Mouse (Mus musculus) kidney, embryonic 14.5 days (tissue): ENCODE measurements around the gene Dctn2. TPM values are rescaled to one million over a fixed set of nuclear protein-coding genes. Genes with fewer than 3 reads are reported as not detected.

Source experiments
- ATAC-seq: fragments of 200-750 bp; cut with Nextera tagmentation; 2 replicates; pipeline ENCODE4 v1.8.0; 2017; ENCODE audit warnings: moderate number of reproducible peaks, mild to moderate bottlenecking, moderate TSS enrichment, moderate library complexity; ENCODE audit not compliant: low FRiP score, low TSS enrichment
- H3K27ac ChIP-seq: fragments of 300-500 bp; sonication (generic); 2 replicates; pipeline ENCODE4 v1.5.1; 2014; ENCODE audit warnings: low read depth, mild to moderate bottlenecking, low read length, moderate library complexity, mixed read lengths
- H3K27me3 ChIP-seq: fragments of 300-500 bp; sonication (generic); 2 replicates; pipeline ENCODE4 v1.6.1; 2014; ENCODE audit warnings: mild to moderate bottlenecking, low read length; ENCODE audit not compliant: control insufficient read depth, insufficient read depth
- H3K36me3 ChIP-seq: fragments of 300-500 bp; sonication (generic); 2 replicates; pipeline ENCODE4 v1.6.1; 2014; ENCODE audit warnings: low read length, mixed read lengths; ENCODE audit not compliant: control insufficient read depth, insufficient read depth
- H3K4me1 ChIP-seq: fragments of 300-500 bp; sonication (generic); 2 replicates; pipeline ENCODE4 v1.6.1; 2014; ENCODE audit warnings: low read length, mixed read lengths; ENCODE audit not compliant: control insufficient read depth, insufficient read depth
- H3K4me2 ChIP-seq: fragments of 300-500 bp; sonication (generic); replicated peaks from 2 replicates; pipeline ENCODE4 v1.6.1; 2014; ENCODE audit warnings: low read depth, mild to moderate bottlenecking, low read length
- H3K4me3 ChIP-seq: fragments of 300-500 bp; sonication (generic); 2 replicates; pipeline ENCODE4 v1.5.1; 2014; ENCODE audit warnings: mild to moderate bottlenecking, low read length
- H3K9ac ChIP-seq: fragments of 300-500 bp; sonication (generic); 2 replicates; pipeline ENCODE4 v1.6.1; 2014; ENCODE audit warnings: low read depth, mild to moderate bottlenecking, low read length, moderate library complexity
- H3K9me3 ChIP-seq: fragments of 300-500 bp; sonication (generic); 2 replicates; pipeline ENCODE4 v1.6.1; 2016; ENCODE audit warnings: low read length; ENCODE audit not compliant: control insufficient read depth
- WGBS: fragments of 180-500 bp; shearing (Covaris S2); extraction: QIAGEN DNeasy Blood & Tissue Kit; methylation state at CpG from one replicate; pipeline ENCODE4 v1.1.7; 2014; 5-methylcytosine and 5-hydroxymethylcytosine counted together
- polyA plus RNA-seq: library from polyadenylated mRNA; unstranded; fragments of >200 nt; fragmentation: Nextera tagmentation; extraction: Ambion mirVana; gene quantifications from 2 replicates; pipeline ENCODE4 v1.2.1, GENCODE M21; 2014

Gene Dctn2
- polyA plus RNA-seq, 1 experiment from 2014 or later, result 173 TPM

DNA sequence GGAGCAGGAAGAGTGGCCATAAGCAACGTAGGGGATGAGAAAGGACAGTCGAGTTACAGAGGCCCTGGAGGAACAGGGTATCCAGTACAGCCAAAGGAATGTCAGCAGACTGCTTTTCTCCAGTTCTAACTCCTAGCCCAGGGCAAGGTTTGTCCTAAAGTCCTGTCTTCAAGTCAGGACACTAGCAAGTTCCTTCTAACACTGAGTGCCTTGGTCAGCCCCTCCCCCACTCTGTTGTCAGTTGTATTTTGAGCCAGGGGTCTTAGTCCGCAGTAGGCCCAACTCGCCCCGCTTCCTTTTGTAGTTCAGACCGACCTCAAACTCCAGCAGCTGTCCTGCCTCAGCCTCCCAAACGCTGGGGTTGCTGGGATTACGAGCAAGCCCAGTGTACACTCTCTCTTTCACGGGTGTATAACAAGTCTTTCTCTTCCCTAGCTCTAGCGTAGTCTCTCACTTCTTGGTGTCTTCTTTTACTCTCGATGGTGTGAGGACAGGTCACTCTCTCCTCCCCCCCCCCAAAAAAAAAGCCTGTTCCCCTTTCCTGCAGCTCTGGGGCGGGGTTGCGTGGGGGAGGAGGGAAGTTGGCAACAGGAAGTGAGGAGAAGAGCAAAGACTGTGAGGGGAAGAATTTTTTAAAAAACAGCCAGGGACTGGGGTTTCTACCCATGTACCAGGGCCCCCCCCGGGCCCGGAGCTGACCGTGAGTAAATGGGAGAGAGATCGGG lies 57.1 kb downstream of the Dctn2 start:
- Histone ChIP-seq H3K27ac (no peak overlapping the region), H3K27me3 (peaks cover 31% of the 10 kb centered on the region), H3K4me3 (no peak overlapping the region), H3K4me1 (peaks cover 11% of the 10 kb centered on the region), H3K9me3 (no peaks in the 10 kb centered on the region), H3K4me2 (no peak overlapping the region; the same call in 1 of the 2 replicates), H3K9ac (no peak overlapping the region), H3K36me3 (no peaks in the 10 kb centered on the region)
- ATAC-seq, result no peak
- WGBS, result 76% methylated on average over 17 of the region's 17 CpGs

GRCm38 (mm10) chr10:127324495-127324894 lies 58.3 kb downstream of the Dctn2 start:
- H3K4me1 ChIP-seq, result peaks cover 11% of the 10 kb centered on the region
- no peaks in the 10 kb centered on the region for H3K36me3 ChIP-seq
- no peak overlapping the region for H3K9ac ChIP-seq
- WGBS, result 14% methylated on average over 7 of the region's 7 CpGs
- 0 out of 2 replicates have a peak, but pooled peaks have one; percentile 17 for ATAC-seq
- H3K27me3 ChIP-seq, result peaks cover 40% of the 10 kb centered on the region
- H3K4me2 ChIP-seq, result no peak overlapping the region
- no peak overlapping the region for H3K27ac ChIP-seq
- no peak overlapping the region for H3K4me3 ChIP-seq
- no peaks in the 10 kb centered on the region for H3K9me3 ChIP-seq

- peaks cover 40% of the 10 kb centered on the region for H3K27me3 ChIP-seq
- peaks cover 11% of the 10 kb centered on the region for H3K4me1 ChIP-seq
- no peak for ATAC-seq
- H3K9me3 ChIP-seq, result no peaks in the 10 kb centered on the region
- no peaks in the 10 kb centered on the region; the same call in 1 of the 2 replicates for H3K36me3 ChIP-seq
- H3K4me3 ChIP-seq, result peak overlapping the region; percentile 52
- H3K9ac ChIP-seq, result peak overlapping the region; percentile 58; the same call in 1 of the 2 replicates
- H3K27ac ChIP-seq, result no peak overlapping the region
- 20% methylated on average over 14 of the region's 14 CpGs for WGBS
- H3K4me2 ChIP-seq, result peak overlapping the region; percentile 66
Measured at GRCm38 (mm10) chr10:127325454-127326016, 59.4 kb downstream of the Dctn2 start.

DNA sequence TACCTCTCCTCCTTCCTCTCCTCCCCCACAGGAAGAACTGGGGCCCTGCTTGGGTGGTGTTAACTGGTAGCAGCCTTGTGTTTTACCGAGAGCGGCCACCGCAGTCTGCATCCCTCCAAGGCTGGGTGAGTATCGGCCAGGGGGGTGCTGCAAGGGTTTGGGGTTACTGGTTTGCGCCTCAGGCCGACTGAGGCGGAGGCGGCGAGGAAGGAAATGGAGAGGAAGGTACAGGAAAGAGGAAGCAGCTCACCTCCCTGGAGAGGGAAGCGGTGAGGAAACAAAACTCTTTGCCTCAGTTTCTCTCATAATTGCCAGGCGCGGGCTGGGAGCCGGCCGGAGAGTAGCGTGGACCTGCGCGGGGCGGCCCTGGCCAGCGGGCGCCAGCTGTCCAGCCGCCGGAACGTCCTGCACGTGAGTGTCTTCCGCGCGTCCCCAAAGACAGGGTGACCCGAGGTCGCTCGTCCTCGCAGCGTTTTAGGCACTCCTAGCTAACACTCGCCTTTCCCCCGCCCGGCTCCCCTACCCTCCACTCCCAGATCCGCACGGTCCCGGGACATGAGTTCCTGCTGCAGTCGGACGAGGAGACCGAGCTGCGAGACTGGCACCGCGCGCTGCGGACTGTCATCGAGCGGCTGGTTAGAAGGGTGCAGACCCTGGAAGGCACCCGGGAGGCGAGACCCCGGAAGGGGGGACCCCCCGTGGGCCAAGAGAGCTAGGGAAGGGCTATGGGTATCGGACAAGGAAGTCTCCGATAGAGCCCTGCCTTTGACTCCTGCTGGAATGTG lies 60.0 kb downstream of the Dctn2 start:
- peak; percentile 21 for ATAC-seq
- Histone ChIP-seq H3K27me3 (peaks cover 40% of the 10 kb centered on the region), H3K4me1 (peaks cover 11% of the 10 kb centered on the region), H3K4me2 (peak overlapping the region; percentile 66), H3K9me3 (no peaks in the 10 kb centered on the region), H3K4me3 (peak overlapping the region; percentile 52), H3K27ac (no peak overlapping the region), H3K9ac (peak overlapping the region; percentile 58), H3K36me3 (no peaks in the 10 kb centered on the region; the same call in 1 of the 2 replicates)
- WGBS, result under 1% methylated on average over 53 of the region's 54 CpGs

GRCm38 (mm10) chr10:127326828-127327227 lies 60.7 kb downstream of the Dctn2 start:
- Histone ChIP-seq H3K9ac (peak overlapping the region; percentile 46; the same call in 1 of the 2 replicates), H3K36me3 (no peaks in the 10 kb centered on the region; the same call in 1 of the 2 replicates), H3K27ac (no peak overlapping the region), H3K4me3 (peak overlapping the region; percentile 52), H3K4me2 (peak overlapping the region; percentile 66), H3K27me3 (peaks cover 40% of the 10 kb centered on the region), H3K4me1 (peaks cover 11% of the 10 kb centered on the region), H3K9me3 (no peaks in the 10 kb centered on the region)
- WGBS, result 9% methylated on average over 29 of the region's 29 CpGs
- ATAC-seq, result peak; percentile 2; the same call in 1 of the 2 replicates

DNA sequence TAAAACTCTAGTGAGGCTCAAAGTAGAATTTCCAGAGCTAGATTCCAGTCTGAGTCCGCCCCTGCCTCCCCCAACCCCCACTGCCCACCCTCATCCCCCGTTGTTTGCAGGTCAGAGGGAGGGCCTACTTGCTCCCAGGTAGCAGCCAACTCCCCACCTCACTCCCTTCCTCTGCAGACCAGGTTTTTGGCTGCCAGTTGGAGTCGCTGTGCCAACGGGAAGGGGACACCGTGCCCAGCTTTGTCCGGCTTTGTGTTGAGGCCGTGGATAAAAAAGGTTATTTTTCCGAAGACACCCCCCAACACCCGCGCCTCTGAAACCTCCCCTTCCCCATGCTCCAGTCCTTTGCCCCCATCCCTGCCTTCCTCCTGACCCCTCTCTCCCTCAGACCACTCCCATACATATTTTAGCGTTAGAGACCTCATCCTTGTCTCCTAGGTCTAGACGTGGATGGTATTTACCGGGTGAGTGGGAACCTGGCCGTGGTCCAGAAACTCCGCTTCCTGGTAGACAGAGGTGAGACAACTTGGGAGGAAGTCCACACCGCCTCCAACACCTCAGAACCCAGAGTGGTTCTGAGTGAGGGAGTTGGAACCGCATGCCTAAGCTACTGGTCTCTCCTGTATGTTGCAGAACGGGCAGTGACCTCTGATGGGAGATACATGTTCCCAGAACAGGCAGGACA lies 61.4 kb downstream of the Dctn2 start:
- H3K4me1 ChIP-seq, result peaks cover 11% of the 10 kb centered on the region

DNA sequence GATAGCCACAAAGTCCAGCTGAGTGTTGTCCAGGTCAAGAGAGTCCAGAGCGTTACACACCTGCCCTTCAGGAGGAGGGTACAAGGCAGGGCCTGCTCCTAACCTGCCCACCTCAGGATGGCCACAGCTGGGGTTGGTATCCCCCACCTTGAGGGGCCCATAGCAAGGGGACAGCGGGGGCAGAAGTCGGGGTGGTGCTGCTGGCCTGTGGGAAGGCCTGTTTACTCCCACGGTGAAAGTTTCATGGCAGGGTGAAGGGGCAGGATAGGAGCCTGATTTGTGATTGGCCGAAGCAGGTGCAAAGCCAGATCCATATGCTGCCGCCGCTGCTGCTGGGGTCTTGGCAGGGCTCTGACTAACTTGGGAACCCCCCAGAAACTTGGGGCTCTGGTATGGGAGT lies 64.0 kb downstream of the Dctn2 start:
- no peak overlapping the region for H3K4me2 ChIP-seq
- H3K27me3 ChIP-seq, result peaks cover 34% of the 10 kb centered on the region
- no peaks in the 10 kb centered on the region for H3K9me3 ChIP-seq
- no peak overlapping the region for H3K9ac ChIP-seq
- peaks cover 11% of the 10 kb centered on the region for H3K4me1 ChIP-seq
- peaks cover 6% of the 10 kb centered on the region; the same call in 1 of the 2 replicates for H3K36me3 ChIP-seq
- WGBS, result 70% methylated on average over 7 of the region's 7 CpGs
- H3K27ac ChIP-seq, result no peak overlapping the region
- no peak overlapping the region for H3K4me3 ChIP-seq
- no peak for ATAC-seq

More for the DNA sequence above, 61.4 kb downstream of the Dctn2 start:
- no peak for ATAC-seq
- H3K9me3 ChIP-seq, result no peaks in the 10 kb centered on the region
- H3K36me3 ChIP-seq, result peaks cover 3% of the 10 kb centered on the region; the same call in 1 of the 2 replicates
- H3K27me3 ChIP-seq, result peaks cover 40% of the 10 kb centered on the region
- H3K27ac ChIP-seq, result no peak overlapping the region
- no peak overlapping the region for H3K9ac ChIP-seq
- 50% methylated on average over 18 of the region's 18 CpGs for WGBS
- H3K4me3 ChIP-seq, result no peak overlapping the region
- no peak overlapping the region for H3K4me2 ChIP-seq
